Mouse (Mus musculus) kidney, postnatal 36 days (tissue): ENCODE data around the gene Adamtsl1.

Source experiments
- DNase-seq, 2 experiments: peaks; one replicate each; pipeline ENCODE4 v3.0.0; 2021 to 2022; ENCODE audit warnings: mixed read lengths in 2 of 2

Gene Adamtsl1

DNA sequence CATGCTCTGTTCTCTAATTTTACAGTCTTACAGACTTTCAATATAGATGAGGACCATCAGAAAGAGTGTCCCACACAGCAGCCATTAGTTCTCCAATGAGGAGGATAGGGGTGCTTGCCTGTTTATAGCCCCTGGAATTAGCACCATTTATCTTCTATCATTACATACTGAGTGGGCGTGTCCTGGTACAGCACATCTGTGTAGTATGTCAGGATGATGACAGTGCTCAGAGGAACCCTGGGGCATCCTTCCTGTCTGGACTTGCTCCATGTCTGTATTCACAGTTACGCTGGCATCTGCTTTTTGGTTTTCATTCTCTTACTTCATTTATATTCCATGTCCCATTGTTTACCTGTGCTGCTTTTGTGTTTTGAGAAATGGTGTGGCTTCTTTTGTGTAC, 304.5 kb downstream of the Adamtsl1 start:
- DNase-seq, result no peak

DNA sequence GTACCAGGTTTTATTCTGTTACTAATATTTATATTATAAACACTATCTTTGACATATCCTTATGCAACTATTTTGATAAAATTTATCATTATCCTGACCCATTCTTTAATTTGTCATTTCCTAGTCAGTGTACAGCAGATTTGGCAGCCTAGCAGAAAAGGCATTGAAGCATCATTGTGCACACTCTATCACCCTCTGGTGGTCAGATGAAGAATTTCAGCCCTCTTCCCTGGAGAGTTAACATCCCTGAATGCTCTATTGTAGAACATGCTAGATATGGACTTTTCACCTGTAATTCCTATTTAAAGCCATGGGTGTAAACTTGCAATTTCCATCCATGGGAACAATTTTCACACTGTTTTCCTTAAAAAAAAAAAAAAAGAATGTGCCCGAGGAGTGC, 305.2 kb downstream of the Adamtsl1 start:
- peak; percentile 42 to 68 for DNase-seq

DNA sequence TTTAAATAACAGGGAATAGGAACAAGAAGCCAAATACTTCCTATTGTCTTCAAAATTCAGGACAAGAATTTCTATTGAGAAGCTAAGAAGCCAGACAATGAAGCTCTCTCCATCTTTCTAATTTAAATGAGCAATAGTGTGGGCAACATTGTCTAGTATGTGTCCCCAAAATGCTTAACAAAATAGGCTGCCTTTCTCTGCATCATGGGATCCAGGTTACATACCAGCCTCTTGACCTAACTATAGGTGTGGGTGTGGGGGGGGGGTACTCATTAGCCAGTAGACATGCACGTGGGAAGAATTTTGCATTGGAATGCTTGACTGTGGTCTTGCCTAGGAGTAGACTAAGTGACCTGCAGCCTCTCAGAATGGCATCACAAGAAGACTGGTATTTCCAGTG, 305.9 kb downstream of the Adamtsl1 start:
- no peak for DNase-seq

DNA sequence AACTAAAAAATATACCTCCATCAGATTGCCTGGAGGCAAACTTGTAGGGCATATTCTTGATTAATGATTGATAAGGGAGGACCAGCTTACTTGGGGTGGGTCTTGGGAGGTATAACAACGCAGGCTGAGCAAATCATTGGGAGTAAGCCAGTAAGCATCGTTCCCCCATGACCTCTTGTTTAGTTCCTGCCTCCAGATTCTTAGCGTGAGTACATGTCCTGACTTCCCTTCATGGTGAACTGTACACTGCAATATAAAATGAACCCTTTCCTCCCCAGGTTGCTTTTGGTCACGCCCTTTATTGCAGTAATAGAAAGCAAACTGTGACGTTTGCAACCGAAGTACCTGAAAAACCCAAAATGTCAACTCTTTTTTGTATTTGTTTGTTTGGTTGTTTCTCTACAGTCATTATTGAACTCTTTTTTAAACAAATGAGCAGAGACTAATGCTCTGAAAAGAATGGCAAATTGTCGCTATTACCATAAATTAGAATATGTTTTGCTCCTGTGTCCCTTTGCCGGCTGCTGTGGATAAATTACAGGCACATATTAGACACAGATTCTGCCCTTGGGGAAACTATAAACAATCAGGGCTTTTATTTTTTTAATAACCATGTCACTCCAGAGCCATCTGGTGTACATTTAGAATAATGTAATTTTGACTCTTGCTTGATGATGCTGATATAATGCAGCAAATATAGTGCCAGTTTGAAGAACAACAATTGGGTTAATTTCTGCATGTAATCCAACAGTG, 310.2 kb downstream of the Adamtsl1 start:
- no peak for DNase-seq

DNA sequence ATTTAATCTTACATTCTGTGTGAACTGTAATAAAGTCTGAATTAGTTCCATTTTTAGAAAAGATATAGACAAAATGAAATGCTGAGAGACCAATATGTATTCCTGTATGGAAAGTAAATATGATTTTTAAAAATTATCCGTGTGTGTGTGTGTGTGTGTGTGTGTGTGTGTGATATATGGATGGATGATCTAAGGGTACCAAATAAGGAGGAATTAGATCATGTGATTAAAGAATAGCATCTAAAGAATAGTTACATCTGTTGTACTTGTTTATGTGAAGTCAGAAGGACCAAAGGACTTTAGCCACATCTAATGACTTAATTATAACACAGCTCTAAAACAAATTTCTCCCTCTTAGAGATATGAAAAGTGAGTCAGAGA, 310.7 kb downstream of the Adamtsl1 start:
- no peak for DNase-seq

DNA sequence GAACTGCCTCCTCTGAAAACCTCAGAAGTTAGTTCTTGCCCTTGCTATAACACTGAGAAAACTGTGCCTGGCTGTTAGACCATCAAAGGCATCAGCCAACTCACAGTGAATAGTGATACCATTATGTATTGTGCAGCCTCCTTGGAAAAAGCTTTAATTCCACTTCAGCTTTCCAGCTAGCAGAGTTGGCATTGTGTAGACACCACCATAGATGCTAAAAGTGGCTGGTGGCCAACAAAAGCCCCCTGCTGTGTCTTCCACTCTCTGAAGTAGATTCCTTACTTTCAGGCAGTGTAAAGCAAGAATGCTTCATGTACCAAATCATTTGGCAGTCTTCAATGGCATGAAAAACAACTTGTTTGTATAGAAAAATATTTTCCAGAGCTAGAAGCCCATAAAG, 323.1 kb downstream of the Adamtsl1 start:
- no peak for DNase-seq

DNA sequence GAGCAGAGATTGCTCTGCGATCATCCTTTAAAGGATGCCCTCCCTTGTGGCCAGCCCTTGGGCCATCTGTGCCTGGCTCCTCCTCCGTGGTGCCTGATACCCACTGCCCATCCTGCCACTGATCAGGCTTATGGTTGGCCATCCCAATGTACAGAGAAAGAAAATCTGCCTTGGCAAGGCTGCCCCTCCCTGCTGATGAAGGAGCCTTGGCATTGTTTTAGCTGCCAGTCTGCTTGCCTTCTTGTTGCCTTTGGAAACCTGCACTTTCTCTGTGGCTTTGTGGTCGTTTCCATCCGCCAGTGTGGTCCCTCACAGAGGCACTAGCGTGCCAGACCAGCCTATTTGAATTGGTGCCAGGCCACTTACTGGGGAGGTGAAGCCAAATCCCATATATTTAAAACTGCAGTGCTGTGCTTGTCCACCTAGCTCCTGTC, 323.6 kb downstream of the Adamtsl1 start:
- DNase-seq, result no peak

DNA sequence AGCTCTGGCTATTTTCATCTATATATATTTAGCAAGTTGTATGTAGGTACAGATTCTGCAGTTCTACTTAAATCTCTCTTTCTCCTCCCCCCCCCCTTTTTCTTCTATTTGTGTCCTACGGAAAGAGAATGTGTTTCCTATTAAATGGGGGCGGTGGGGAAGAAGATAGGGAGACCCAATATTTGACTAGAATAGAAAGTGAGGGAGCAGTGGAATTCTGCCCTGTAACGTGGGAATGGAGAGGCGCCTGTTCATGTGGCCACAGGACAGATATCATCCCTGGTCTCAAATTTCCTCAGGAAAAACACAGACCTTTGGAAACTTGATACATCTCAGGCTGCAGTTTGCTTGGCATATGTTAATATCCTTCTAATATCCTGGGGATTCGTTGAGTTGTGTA, 324.1 kb downstream of the Adamtsl1 start:
- DNase-seq, result no peak

DNA sequence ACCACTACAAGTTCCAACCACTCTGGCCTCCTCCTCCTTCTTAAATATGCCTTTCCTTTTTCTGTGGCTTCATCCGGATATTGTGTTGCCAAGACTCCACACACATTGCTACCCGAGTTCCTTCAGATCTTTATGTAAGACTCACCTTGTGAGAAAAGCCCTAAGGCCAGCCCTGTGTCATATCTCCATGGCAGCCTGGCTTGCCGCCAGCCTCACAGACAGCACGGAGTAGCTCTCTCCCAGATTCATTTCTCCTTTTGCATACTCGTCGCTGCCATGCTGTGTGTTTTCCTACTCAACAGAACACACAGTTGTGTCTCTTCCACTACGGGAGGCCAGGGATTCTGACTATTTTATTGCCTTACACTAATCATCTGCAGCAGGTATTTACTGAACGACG, 328.1 kb downstream of the Adamtsl1 start:
- peak in 1 of 2 experiments; percentile 9 for DNase-seq

DNA sequence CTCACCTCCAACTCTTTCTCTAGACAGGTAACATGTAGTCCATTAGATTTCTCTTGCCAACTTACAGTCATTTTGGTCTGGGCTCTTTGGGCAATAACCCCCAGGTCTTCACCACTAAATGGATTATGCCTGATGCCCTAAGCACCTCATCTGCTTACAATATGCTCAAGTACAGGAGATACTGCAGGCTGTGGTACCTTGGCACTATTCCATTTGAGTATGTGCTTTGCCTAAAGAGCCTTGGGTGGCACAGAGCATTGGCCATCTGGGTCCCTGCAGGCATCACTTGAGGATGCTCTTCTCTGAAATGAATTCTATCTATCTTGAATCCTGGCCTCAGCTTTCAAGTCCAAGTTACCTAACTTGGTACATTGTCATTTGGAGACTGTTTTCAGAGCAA, 330.4 kb downstream of the Adamtsl1 start:
- no peak for DNase-seq

DNA sequence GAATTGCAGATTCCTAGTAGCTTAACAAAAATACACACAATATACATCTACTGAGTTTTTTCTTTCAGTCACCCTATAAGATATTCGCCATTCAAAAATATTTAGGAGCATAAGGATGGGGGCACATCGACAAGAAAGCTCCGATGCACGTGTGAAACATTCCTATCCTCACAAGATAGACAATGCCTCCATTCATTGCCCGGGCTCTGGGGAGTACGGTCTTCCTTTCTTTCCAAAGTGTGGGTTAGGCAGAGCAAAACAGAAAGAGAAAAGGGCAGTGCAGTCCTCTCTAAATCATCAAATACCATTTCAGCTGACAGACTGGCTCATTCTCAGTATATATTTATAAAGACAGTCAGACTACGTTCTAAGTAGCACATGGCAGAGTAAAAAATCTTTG, 332.0 kb downstream of the Adamtsl1 start:
- DNase-seq, result no peak

DNA sequence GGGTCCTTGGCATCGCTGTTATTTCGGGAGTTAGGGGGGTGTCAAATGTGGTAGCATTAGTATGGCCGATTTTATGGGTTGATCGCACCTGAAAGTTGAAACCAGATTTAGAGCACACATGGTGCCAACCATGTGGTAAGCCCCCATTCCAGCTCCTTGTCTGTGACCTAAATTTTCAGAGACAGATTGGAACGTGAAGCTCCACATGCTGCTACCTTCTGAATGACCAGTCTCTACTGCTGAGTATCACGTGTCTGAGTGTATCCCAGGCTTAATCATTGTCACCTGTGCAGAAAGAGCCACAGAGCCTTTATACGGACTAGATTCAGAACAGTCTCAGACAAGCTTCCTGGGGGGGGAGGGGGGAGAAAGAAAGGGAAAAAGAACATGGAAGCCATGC, 339.4 kb downstream of the Adamtsl1 start:
- no peak for DNase-seq

DNA sequence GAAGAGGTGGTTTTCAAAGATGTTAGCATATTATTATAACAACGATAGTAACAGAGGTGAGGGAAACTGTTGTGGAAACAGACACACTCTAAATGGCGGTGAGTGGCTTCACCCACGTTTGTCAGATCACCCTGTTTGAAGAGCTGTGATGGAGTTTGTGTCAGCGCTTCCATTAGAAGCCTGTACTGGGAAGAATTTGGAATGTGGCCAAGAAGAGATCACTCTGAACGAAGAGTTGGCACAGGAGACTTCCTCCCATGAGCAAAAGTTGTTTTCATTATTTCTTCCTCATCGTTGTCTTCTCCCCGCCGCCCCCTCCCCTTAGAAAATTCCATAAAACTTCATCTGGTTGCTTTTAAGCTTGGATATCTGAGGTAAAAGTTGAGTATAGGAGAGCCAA, 340.5 kb downstream of the Adamtsl1 start:
- DNase-seq, result no peak

DNA sequence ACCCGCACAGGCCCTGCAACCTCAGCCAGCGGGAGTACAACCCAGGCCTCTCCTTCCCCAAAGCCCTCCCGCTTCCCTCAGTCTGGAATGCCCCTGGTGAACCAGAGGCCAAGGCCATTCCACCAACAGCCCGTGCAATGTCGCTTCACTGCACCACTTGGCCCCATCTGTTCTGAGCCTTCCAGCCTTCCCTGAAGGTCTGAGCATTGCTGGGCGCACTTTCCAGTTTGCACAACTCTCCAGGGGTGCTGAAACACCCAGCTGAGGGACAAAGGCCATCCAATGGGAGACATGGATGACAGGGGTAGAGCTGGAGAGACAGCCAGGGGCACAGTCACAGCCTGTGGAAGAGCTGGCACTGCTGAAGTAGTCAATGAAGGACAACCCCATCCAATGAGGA, 365.4 kb downstream of the Adamtsl1 start:
- DNase-seq, result no peak

DNA sequence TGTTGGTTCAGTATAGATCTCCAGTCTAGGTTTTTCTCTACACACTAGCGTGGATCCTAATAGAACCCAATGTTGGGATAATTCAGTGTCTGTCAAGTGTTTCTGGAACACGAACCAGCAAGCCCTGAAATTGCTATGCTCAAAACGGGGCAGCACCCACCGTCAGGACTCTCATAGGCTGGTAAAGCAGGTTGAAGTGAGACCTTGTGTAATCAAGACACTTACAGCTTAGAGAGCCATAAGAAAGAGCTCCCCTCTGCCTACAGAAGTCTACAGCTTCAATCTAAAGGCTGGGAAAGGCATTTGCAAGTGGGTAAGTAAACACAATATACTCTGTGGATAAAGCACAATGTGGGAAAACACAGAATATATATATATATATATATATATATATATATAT, 367.3 kb downstream of the Adamtsl1 start:
- no peak for DNase-seq

DNA sequence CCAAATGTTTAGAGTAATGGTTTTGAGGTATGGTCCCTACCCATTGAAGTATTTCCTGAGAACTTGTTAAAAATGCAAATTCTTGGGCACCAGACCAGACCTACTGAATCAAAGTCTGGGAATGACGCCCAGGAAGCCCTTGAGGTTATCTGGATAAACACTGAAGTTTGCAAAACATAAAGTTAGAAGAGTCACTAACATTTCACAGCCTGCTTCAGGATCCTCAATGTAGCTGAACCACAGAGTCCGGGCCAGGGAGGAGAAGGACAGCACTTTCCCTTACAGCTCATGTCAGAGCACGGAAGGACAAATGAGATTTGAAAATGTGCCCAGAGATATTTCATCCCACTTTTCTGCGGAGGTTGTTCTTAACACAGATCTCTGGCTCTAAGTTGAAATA, 370.1 kb downstream of the Adamtsl1 start:
- peak; percentile 5 for DNase-seq

DNA sequence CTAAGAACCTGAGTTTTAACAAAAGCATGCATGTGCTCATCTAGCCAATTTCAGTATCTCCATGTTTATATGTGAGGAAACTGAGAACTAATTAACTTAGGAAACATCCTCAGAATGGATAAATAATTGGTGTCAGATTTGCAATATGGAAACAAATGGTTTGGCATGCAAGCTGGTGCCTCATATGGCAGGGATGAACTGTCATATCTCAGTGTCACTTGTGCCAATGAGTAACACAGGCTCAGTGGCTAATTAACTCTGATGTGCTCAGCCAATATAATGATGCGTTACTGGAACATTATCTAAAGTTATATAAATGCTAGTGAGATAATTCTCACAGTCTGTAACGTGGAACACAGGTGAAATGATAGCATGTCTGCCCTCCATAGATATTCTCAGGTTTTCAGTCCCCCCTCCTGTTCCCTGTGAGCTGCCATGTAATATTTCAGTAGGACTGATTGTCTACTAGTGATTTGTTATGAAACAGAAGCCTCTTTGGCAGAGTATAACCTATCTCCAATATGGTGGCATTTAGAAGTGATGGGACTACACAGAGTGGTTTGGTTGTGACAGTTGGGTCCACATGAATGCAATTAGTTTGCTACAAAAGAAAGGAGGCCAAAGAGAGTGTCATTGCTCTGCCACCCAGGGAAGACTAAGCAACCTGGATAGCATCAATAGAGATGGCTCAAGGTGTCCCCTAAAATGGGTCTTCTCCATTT, 376.1 kb downstream of the Adamtsl1 start:
- DNase-seq, result no peak

DNA sequence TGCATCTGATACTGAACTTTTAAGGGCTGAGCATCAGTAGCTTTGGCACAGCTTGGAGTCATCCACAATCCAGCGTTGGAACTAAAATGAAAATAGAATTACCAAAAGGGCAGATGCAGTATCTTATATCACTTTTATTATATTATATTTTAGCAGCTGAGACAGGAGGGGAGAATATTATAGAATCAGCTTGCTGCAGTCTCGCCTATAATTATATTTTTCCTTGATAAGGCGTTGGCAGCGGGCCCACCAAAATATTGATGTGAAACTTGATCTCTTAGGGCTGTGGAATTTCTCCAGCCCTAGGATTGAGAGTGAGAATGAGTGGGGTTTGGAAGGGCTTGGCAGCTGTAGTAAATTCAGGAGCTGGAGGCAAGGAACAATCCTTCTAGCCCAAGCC, 387.3 kb downstream of the Adamtsl1 start:
- DNase-seq, result peak; percentile 37 to 56

DNA sequence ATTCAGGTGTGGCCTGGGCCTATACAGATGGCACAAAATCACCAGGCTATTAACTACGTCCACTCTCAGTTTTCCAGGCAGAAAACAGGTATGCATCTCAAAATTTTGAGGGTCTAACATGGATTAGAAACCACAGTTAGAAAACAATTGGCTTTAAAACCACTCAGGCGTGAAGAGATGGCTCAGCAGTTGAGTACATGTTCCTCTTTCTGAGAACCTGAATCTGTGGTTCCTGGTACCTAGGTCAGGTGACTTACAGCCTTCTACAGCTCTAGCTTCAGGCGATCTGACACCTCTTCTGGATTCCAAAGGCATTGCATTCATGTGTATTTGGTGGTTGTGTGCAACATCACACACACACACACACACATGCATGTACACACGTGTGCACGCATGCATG, 390.2 kb downstream of the Adamtsl1 start:
- DNase-seq, result no peak

DNA sequence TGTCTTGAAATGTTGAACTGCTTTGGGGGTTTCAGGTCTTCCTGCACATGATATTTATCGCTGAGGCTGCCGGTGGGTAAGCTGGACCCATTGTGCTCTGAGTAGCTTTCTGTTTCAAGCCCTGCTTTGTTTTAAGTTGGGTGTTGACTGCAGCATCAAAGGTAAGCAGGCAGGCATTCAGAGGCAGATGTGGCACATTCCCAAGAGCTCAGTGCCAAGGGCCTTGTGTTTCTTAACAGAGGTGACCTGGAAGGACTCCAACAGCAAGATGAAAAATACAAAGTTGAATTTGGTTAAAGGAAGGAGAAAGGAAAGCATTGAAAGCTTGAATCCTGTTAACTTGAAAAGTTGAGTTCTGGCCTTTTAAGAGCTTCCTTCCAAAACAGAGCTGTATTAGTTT, 402.1 kb downstream of the Adamtsl1 start:
- DNase-seq, result peak; percentile 30 to 62

DNA sequence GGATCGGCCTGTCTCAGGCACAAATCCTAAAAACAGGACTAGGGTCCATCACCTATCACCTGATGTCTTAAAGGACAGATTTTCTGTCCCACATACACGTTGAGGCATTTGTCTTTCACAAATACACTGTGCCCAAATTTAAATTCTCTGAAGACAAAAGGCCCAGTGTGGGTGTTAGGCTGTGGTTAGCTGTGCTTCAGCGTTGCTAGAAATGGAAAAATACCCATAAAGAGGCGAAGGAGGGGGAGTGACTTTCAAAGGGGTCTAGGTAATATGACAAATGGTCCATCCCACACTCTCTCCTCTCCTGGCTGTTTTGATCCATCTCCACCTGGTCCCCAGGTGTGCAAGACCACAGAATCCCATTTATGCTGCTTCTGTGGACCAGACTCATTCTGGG, 404.4 kb downstream of the Adamtsl1 start:
- DNase-seq, result no peak

DNA sequence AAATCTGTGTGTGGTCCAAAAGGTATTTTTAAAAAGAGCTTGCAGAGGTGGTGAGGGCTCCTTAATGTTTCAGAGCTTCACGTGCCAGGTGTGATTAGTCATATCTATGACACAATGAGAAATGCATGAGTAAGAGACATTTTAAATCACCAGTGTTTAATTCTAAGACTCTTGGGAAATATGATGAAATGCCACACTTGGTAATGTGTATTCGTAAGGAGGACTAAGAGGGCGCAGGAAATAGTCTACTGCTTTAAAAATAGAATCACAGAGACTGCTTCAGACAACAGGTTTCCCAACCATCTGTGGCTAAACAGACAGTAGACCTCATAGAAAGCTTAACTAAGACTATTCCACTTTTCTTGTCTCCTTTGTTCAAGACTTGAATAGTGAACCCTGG, 406.5 kb downstream of the Adamtsl1 start:
- no peak for DNase-seq

DNA sequence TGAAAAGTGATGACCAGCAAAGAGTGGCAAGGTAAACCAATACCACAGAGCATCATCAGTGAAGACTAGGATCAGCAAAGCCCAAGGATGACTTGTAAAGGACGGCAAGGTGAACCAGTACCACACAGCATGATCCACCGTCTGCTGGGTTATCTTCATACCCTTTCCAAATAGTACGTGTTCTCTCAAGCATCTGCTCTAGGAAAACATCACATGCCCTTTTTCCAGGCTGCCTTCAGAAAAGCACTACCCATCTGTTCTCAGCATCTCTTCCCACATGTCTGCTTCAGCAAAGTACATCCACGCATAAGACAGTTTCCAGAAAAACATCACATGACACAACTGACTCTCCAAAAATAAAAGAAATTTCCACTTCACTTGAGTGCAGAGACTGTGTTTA, 408.8 kb downstream of the Adamtsl1 start:
- no peak for DNase-seq

DNA sequence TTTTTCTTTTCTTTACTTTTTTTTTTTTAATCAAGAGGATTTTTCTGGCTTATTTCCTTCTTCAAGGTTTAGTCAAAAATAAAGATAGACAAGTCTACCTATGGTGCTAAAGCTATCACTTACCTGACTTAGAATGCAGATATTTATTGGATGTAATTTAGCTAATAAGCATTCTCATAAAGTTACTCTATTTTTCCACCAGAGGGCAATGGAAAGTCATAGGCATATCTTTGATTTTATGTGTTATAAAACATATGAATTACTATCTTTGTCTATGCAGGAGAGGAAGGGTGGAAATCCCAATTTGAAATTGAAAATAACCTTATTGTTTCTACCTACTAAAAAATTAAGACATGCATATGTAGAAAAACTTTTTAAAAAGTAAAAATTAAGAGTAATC, 418.2 kb downstream of the Adamtsl1 start:
- no peak for DNase-seq

DNA sequence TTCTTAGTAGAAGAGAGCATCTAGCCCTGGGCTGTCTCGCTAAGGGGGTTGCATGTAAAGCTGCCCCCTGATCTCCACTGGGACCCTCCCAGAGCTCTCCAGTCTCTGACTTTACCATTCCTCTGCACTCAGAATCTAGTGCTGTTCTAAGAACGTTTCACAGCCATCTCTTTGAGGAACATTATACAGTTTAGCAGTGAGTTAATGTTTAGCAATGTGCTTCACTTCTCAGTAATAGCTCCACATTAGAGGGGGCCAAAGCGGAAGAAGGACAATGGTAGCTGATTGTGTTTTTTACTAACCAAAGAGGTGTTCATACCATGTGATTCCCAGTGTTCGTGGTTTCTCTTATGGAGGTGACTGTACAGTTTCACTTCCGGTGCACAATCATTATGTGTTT, 425.5 kb downstream of the Adamtsl1 start:
- peak in 1 of 2 experiments; percentile 9 for DNase-seq
